Mouse (Mus musculus) thymus, adult 2 months (tissue): ENCODE measurements at regions not wholly inside any gene's neighbourhood (a gene's known extent, or its start where the extent isn't known, plus 50 kb on each side); places are given as distances from the start of the nearest gene placed in this dataset.

ENCODE experiments used
- CTCF ChIP-seq: fragments of 200-500 bp; IDR thresholded peaks from 2 replicates; pipeline ENCODE4 v1.5.1; 2012; ENCODE audit warnings: mild to moderate bottlenecking, control low read depth, low read length, moderate library complexity, borderline replicate concordance; ENCODE audit not compliant: control insufficient read depth, poor library complexity, insufficient read depth; ENCODE audit errors: extremely low read depth
- POLR2A ChIP-seq: fragments of 200-500 bp; IDR thresholded peaks from 2 replicates; pipeline ENCODE4 v1.6.1; 2012; ENCODE audit warnings: mild to moderate bottlenecking, low read length, control low read depth, moderate library complexity; ENCODE audit not compliant: control insufficient read depth, poor library complexity, insufficient read depth; ENCODE audit errors: extremely low read depth

GRCm38 (mm10) chr3:52746917-52747316 lies 270.1 kb downstream of the Cog6 start:
- TF ChIP-seq CTCF, result no peak
- TF ChIP-seq POLR2A, result no peak
